Mouse (Mus musculus) neural tube, embryonic 12.5 days (tissue): ENCODE results near the gene Ptprm. TPM values are rescaled to one million over a fixed set of nuclear protein-coding genes. Genes with fewer than 3 reads are reported as not detected.
"Not testable (repeated sequence)": the region's sequence is repeated elsewhere in the genome, so short reads cannot be mapped to it uniquely, and the experiment has no call there.

Experiments used
- ATAC-seq: fragments of 200-750 bp; cut with Nextera tagmentation; 2 replicates; pipeline ENCODE4 v1.8.0; 2017; ENCODE audit warnings: low read depth, mild to moderate bottlenecking, moderate TSS enrichment, moderate library complexity; ENCODE audit not compliant: low FRiP score
- H3K27ac ChIP-seq: fragments of 300-500 bp; sonication (generic); 2 replicates; pipeline ENCODE4 v1.5.1; 2016
- H3K27me3 ChIP-seq: fragments of 300-500 bp; sonication (generic); replicated peaks from 2 replicates; pipeline ENCODE4 v1.6.1; 2016; ENCODE audit warnings: mild to moderate bottlenecking
- H3K36me3 ChIP-seq: fragments of 300-500 bp; sonication (generic); 2 replicates; pipeline ENCODE4 v1.6.1; 2016; ENCODE audit warnings: mild to moderate bottlenecking
- H3K4me1 ChIP-seq: fragments of 300-500 bp; sonication (generic); 2 replicates; pipeline ENCODE4 v1.6.1; 2016
- H3K4me2 ChIP-seq: fragments of 300-500 bp; sonication (generic); replicated peaks from 2 replicates; pipeline ENCODE4 v1.6.1; 2016; ENCODE audit warnings: mild to moderate bottlenecking
- H3K4me3 ChIP-seq: fragments of 300-500 bp; sonication (generic); 2 replicates; pipeline ENCODE4 v1.5.1; 2016
- H3K9ac ChIP-seq: fragments of 300-500 bp; sonication (generic); 2 replicates; pipeline ENCODE4 v1.6.1; 2016; ENCODE audit warnings: mild to moderate bottlenecking
- H3K9me3 ChIP-seq: fragments of 300-500 bp; sonication (generic); 2 replicates; pipeline ENCODE4 v1.6.1; 2016; ENCODE audit warnings: mild to moderate bottlenecking
- WGBS: fragments of 180-500 bp; shearing (Covaris S2); methylation state at CpG from one replicate; pipeline ENCODE4 v1.1.7; 2016; 5-methylcytosine and 5-hydroxymethylcytosine counted together
- polyA plus RNA-seq: library from polyadenylated mRNA; unstranded; fragments of >200 nt; fragmentation: Nextera tagmentation; extraction: Ambion mirVana; gene quantifications from 2 replicates; pipeline ENCODE4 v1.2.1, GENCODE M21; 2016

Ptprm gene
- polyA plus RNA-seq, 1 experiment from 2014 or later: 15.6 TPM

- Histone ChIP-seq H3K9me3 (no peaks in the 10 kb centered on the region), H3K27me3 (no peaks in the 10 kb centered on the region), H3K27ac (no peak overlapping the region), H3K9ac (no peak overlapping the region), H3K36me3 (no peaks in the 10 kb centered on the region), H3K4me1 (0 out of 2 replicates have a peak, but pooled peaks cover 8% of the 10 kb centered on the region), H3K4me2 (no peak overlapping the region), H3K4me3 (no peak overlapping the region)
- WGBS: 40% methylated on average over 2 of the region's 2 CpGs
- no peak for ATAC-seq
Observed at GRCm38 (mm10) chr17:66861557-66861956, 492.7 kb downstream of the Ptprm start.

GRCm38 (mm10) chr17:66858757-66859156, 495.5 kb downstream of the Ptprm start:
- Histone ChIP-seq H3K9ac (no peak overlapping the region), H3K4me3 (no peak overlapping the region), H3K4me1 (no peaks in the 10 kb centered on the region), H3K27me3 (no peaks in the 10 kb centered on the region), H3K9me3 (no peaks in the 10 kb centered on the region), H3K36me3 (no peaks in the 10 kb centered on the region), H3K4me2 (no peak overlapping the region), H3K27ac (no peak overlapping the region)
- no peak for ATAC-seq

- Histone ChIP-seq H3K4me3 (no peak overlapping the region), H3K27ac (no peak overlapping the region), H3K9me3 (no peaks in the 10 kb centered on the region), H3K4me1 (no peaks in the 10 kb centered on the region), H3K9ac (no peak overlapping the region), H3K4me2 (no peak overlapping the region), H3K27me3 (no peaks in the 10 kb centered on the region), H3K36me3 (no peaks in the 10 kb centered on the region)
- WGBS: 89% methylated on average over 6 of the region's 6 CpGs
- ATAC-seq: no peak
Observed at GRCm38 (mm10) chr17:66852496-66852895, 501.8 kb downstream of the Ptprm start.

- 89% methylated on average over 4 of the region's 4 CpGs for WGBS
- not testable (repeated sequence) for H3K4me2 ChIP-seq, H3K4me1 ChIP-seq, H3K9ac ChIP-seq, H3K9me3 ChIP-seq, H3K36me3 ChIP-seq, H3K4me3 ChIP-seq, H3K27me3 ChIP-seq, H3K27ac ChIP-seq, ATAC-seq
Observed at GRCm38 (mm10) chr17:66847011-66847410, 507.2 kb downstream of the Ptprm start.

GRCm38 (mm10) chr17:66822347-66822746, 531.9 kb downstream of the Ptprm start:
- 88% methylated on average over 2 of the region's 2 CpGs for WGBS
- no peaks in the 10 kb centered on the region for H3K9me3 ChIP-seq

GRCm38 (mm10) chr17:66817380-66817779, 536.9 kb downstream of the Ptprm start:
- H3K36me3 ChIP-seq: no peaks in the 10 kb centered on the region
- no peak overlapping the region for H3K9ac ChIP-seq
- no peaks in the 10 kb centered on the region; the same call in 1 of the 2 replicates for H3K27me3 ChIP-seq
- ATAC-seq: no peak
- WGBS: 35% methylated on average over 4 of the region's 4 CpGs
- H3K4me2 ChIP-seq: no peak overlapping the region
- H3K4me1 ChIP-seq: peaks cover 8% of the 10 kb centered on the region; the same call in 1 of the 2 replicates
- no peak overlapping the region for H3K4me3 ChIP-seq
- H3K27ac ChIP-seq: no peak overlapping the region
- no peaks in the 10 kb centered on the region for H3K9me3 ChIP-seq

More at GRCm38 (mm10) chr17:66822347-66822746, 531.9 kb downstream of the Ptprm start:
- H3K4me3 ChIP-seq: no peak overlapping the region
- no peaks in the 10 kb centered on the region; the same call in 1 of the 2 replicates for H3K27me3 ChIP-seq
- no peak for ATAC-seq
- no peak overlapping the region for H3K4me2 ChIP-seq
- H3K9ac ChIP-seq: no peak overlapping the region
- H3K36me3 ChIP-seq: no peaks in the 10 kb centered on the region
- H3K27ac ChIP-seq: no peak overlapping the region
- H3K4me1 ChIP-seq: no peaks in the 10 kb centered on the region

- H3K4me2 ChIP-seq: no peak overlapping the region
- WGBS: 4% methylated on average over 2 of the region's 2 CpGs
- no peaks in the 10 kb centered on the region for H3K36me3 ChIP-seq
- ATAC-seq: no peak
- no peaks in the 10 kb centered on the region for H3K9me3 ChIP-seq
- H3K27ac ChIP-seq: no peak overlapping the region
- no peak overlapping the region for H3K4me3 ChIP-seq
- no peak overlapping the region for H3K9ac ChIP-seq
- H3K4me1 ChIP-seq: peaks cover 12% of the 10 kb centered on the region; the same call in 1 of the 2 replicates
- H3K27me3 ChIP-seq: no peaks in the 10 kb centered on the region; the same call in 1 of the 2 replicates
Observed at GRCm38 (mm10) chr17:66815921-66816320, 538.3 kb downstream of the Ptprm start.

- peaks cover 12% of the 10 kb centered on the region; the same call in 1 of the 2 replicates for H3K4me1 ChIP-seq
- H3K4me2 ChIP-seq: no peak overlapping the region
- WGBS: 78% methylated on average over 6 of the region's 6 CpGs
- no peak overlapping the region for H3K27ac ChIP-seq
- no peak overlapping the region for H3K9ac ChIP-seq
- ATAC-seq: 0 out of 2 replicates have a peak, but pooled peaks have one; percentile 29
- H3K27me3 ChIP-seq: no peaks in the 10 kb centered on the region
- no peaks in the 10 kb centered on the region for H3K9me3 ChIP-seq
- no peaks in the 10 kb centered on the region for H3K36me3 ChIP-seq
- no peak overlapping the region for H3K4me3 ChIP-seq
Observed at GRCm38 (mm10) chr17:66813786-66814185, 540.5 kb downstream of the Ptprm start.

- no peak for ATAC-seq
- Histone ChIP-seq H3K36me3 (no peaks in the 10 kb centered on the region), H3K4me3 (no peak overlapping the region), H3K4me2 (no peak overlapping the region), H3K9me3 (no peaks in the 10 kb centered on the region), H3K9ac (no peak overlapping the region), H3K4me1 (peaks cover 12% of the 10 kb centered on the region; the same call in 1 of the 2 replicates), H3K27me3 (no peaks in the 10 kb centered on the region), H3K27ac (no peak overlapping the region)
- 86% methylated on average over 10 of the region's 10 CpGs for WGBS
Observed at GRCm38 (mm10) chr17:66813346-66813745, 540.9 kb downstream of the Ptprm start.

GRCm38 (mm10) chr17:66809786-66810185, 544.5 kb downstream of the Ptprm start:
- peaks cover 7% of the 10 kb centered on the region; the same call in 1 of the 2 replicates for H3K4me1 ChIP-seq
- H3K9ac ChIP-seq: no peak overlapping the region
- ATAC-seq: no peak
- no peaks in the 10 kb centered on the region for H3K36me3 ChIP-seq
- H3K4me2 ChIP-seq: no peak overlapping the region
- no peaks in the 10 kb centered on the region for H3K27me3 ChIP-seq
- H3K27ac ChIP-seq: no peak overlapping the region
- H3K9me3 ChIP-seq: no peaks in the 10 kb centered on the region
- no peak overlapping the region for H3K4me3 ChIP-seq
- WGBS: 82% methylated on average over 5 of the region's 5 CpGs

GRCm38 (mm10) chr17:66808186-66808585, 546.1 kb downstream of the Ptprm start:
- H3K4me1 ChIP-seq: peaks cover 3% of the 10 kb centered on the region; the same call in 1 of the 2 replicates
- H3K27me3 ChIP-seq: no peaks in the 10 kb centered on the region
- no peak for ATAC-seq
- no peak overlapping the region for H3K27ac ChIP-seq
- H3K9me3 ChIP-seq: no peaks in the 10 kb centered on the region
- H3K4me2 ChIP-seq: no peak overlapping the region
- no peaks in the 10 kb centered on the region for H3K36me3 ChIP-seq
- no peak overlapping the region for H3K9ac ChIP-seq
- no peak overlapping the region for H3K4me3 ChIP-seq
- WGBS: 82% methylated on average over 8 of the region's 8 CpGs

- H3K27ac ChIP-seq: no peak overlapping the region
- H3K27me3 ChIP-seq: no peaks in the 10 kb centered on the region
- H3K9me3 ChIP-seq: no peaks in the 10 kb centered on the region
- no peaks in the 10 kb centered on the region for H3K36me3 ChIP-seq
- WGBS: 39% methylated on average over 10 of the region's 10 CpGs
- no peaks in the 10 kb centered on the region for H3K4me1 ChIP-seq
- H3K4me2 ChIP-seq: no peak overlapping the region
- no peak overlapping the region for H3K9ac ChIP-seq
- no peak overlapping the region for H3K4me3 ChIP-seq
- no peak for ATAC-seq
Observed at GRCm38 (mm10) chr17:66801831-66802687, 552.2 kb downstream of the Ptprm start.
